Mouse (Mus musculus) heart, postnatal 0 days (tissue): ENCODE measurements around the gene Runx3.

Experiments
- CTCF ChIP-seq: IDR thresholded peaks from 2 replicates; pipeline ENCODE4 v1.5.1; 2016; ENCODE audit warnings: antibody characterized with exemption, control low read depth, low read depth
- EP300 ChIP-seq: IDR thresholded peaks from 2 replicates; pipeline ENCODE4 v1.6.1; 2016; ENCODE audit warnings: antibody characterized with exemption, low read depth

- TF ChIP-seq EP300 (no peak), CTCF (no peak)
Observed at GRCm38 (mm10) chr4:135220641-135221040, 100.2 kb downstream of the Runx3 start.
